Mouse (Mus musculus) thymus, postnatal 4 days (tissue): ENCODE results near the gene Gm20741.

Experiments
- DNase-seq: peaks from one replicate; pipeline ENCODE4 v3.0.0; 2021

Gm20741 gene

GRCm38 (mm10) chr16:88811827-88812226 lies at the start of gene Gm20741:
Gm20741 (minus strand) TSS chr16:88812220.
- no peak for DNase-seq

GRCm38 (mm10) chr16:88851450-88851849 lies 39.4 kb upstream of the Gm20741 start:
- peak; percentile 11 for DNase-seq

- no peak for DNase-seq
Observed at GRCm38 (mm10) chr16:88848558-88848957, 36.5 kb upstream of the Gm20741 start.

GRCm38 (mm10) chr16:88847363-88847762 lies 35.3 kb upstream of the Gm20741 start:
- DNase-seq, result no peak

- no peak for DNase-seq
Observed at GRCm38 (mm10) chr16:88826978-88827377, 15.0 kb upstream of the Gm20741 start.

- DNase-seq, result no peak
Observed at GRCm38 (mm10) chr16:88826095-88826652, 14.2 kb upstream of the Gm20741 start, which contains the start of gene Krtap14. Krtap14 (minus strand) TSS chr16:88826145.

- DNase-seq, result no peak
Observed at GRCm38 (mm10) chr16:88823736-88824135, 11.7 kb upstream of the Gm20741 start.

- no peak for DNase-seq
Observed at GRCm38 (mm10) chr16:88820066-88820465, 8.0 kb upstream of the Gm20741 start, which contains the start of gene Krtap15. Krtap15 (plus strand) TSS chr16:88820215.

- DNase-seq, result no peak
Observed at GRCm38 (mm10) chr16:88786786-88787185, 25.2 kb downstream of the Gm20741 start.

GRCm38 (mm10) chr16:88777596-88777995 lies 34.4 kb downstream of the Gm20741 start, which contains the start of gene Gm5965:
Gm5965 (plus strand) TSS chr16:88777896.
- DNase-seq, result no peak

GRCm38 (mm10) chr16:88774106-88774505 lies 37.9 kb downstream of the Gm20741 start, which contains the start of gene 2310057N15Rik:
2310057N15Rik (minus strand) TSS chr16:88774206.
- no peak for DNase-seq
